Mouse (Mus musculus): ENCODE data around the gene Deaf1. TPM values are rescaled to one million over a fixed set of nuclear protein-coding genes. Genes with fewer than 3 reads are reported as not detected.

Deaf1 gene
- polyA plus RNA-seq, 1 experiment from 2014 or later = 34.3 TPM

DNA sequence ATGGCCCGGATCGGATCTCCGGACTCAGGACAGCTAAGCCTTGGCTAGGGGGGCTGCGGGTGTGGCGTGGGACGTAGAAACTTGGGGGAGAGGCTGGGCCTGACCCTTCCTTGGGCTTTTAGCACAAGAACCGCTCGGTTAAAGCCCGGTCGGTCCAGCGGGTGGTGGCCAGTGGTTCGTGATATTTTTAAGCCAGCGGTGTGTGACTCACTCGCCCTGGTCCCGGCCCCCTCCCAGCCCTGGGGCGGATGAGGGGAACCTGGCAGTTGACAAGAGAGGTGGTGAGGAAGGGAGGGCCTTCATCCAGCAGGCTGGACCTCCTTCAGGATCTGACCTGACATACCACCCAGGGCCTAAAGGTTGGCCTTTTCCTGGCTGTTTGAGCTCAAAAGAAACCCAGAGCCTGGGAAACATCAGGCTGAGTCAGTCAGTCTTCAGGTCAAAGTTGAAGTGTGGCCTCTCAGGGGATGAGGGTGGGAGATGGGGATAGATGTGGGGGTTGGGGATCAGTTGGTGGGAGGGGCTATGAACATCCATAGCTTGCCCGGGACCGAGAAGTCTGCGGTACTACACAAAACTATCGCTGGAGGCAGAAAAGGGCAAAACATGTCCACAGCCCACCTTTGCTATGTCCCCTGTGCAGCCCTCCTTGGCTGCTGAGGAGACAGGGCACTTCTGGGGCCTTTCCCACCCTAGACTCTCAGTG lies 11.9 kb upstream of the Deaf1 start:
- H3K27ac ChIP-seq (ENCODE audit: poor library complexity, severe bottlenecking) = no peak overlapping the region
- ATAC-seq (ENCODE audit: insufficient number of reproducible peaks, low FRiP score) = no peak
- H3K4me3 ChIP-seq = peak overlapping the region; percentile 31
- H3K27me3 ChIP-seq (replicated peaks) = peaks cover 36% of the 10 kb centered on the region
- peaks cover 8% of the 10 kb centered on the region for H3K4me1 ChIP-seq (replicated peaks)
- peak overlapping the region; percentile 65 for H3K4me2 ChIP-seq
- peak overlapping the region; percentile 53 for H3K9ac ChIP-seq
- H3K36me3 ChIP-seq = peaks cover 15% of the 10 kb centered on the region
- H3K9me3 ChIP-seq (replicated peaks) = no peaks in the 10 kb centered on the region
- 40% methylated on average over 20 of the region's 20 CpGs for WGBS

DNA sequence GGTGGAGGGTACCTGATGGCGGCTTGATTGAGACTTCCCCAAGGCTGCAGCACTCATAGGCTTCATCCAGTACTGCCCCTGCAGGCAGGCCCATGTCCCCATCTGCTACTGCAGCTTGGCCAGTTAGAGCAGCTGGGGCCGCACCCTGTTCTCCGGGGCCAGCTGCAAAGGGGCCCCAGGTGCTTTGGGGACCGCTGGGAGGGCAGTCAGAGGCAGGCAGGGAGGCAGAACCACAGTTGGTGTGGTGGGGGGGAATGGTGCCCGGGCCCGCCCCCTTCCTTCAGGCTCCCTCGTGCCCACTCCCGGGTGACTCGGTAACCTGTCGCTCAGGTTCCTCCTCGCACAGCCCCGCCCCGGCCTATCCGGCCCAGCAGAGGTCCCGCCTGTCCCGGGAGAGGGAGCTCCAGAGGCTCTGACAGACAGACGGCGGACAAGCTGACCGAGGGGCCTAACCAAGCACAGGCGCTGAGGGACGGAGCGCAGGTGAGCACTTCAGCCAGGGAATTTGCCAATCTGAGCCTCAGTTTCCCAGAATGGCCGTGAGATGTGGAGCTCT lies 11.2 kb upstream of the Deaf1 start, which contains the start of gene Eps8l2:
Gene Eps8l2, plus strand, starts transcription at position 305 of the 556 bp plus-strand sequence.
- peak within 1 kb of the TSS; percentile 65 for H3K4me2 ChIP-seq
- peaks cover 36% of the 10 kb centered on the region for H3K27me3 ChIP-seq (replicated peaks)
- no peaks in the 10 kb centered on the region for H3K9me3 ChIP-seq (replicated peaks)
- 3% methylated on average over 23 of the region's 23 CpGs for WGBS
- H3K36me3 ChIP-seq = peaks cover 21% of the 10 kb centered on the region
- H3K4me1 ChIP-seq (replicated peaks) = peaks cover 8% of the 10 kb centered on the region
- H3K9ac ChIP-seq = peak within 1 kb of the TSS; percentile 53
- peak within 1 kb of the TSS; percentile 31 for H3K4me3 ChIP-seq
- peak; percentile 51 for ATAC-seq (ENCODE audit: insufficient number of reproducible peaks, low FRiP score)
- no peak within 1 kb of the TSS for H3K27ac ChIP-seq (ENCODE audit: poor library complexity, severe bottlenecking)

DNA sequence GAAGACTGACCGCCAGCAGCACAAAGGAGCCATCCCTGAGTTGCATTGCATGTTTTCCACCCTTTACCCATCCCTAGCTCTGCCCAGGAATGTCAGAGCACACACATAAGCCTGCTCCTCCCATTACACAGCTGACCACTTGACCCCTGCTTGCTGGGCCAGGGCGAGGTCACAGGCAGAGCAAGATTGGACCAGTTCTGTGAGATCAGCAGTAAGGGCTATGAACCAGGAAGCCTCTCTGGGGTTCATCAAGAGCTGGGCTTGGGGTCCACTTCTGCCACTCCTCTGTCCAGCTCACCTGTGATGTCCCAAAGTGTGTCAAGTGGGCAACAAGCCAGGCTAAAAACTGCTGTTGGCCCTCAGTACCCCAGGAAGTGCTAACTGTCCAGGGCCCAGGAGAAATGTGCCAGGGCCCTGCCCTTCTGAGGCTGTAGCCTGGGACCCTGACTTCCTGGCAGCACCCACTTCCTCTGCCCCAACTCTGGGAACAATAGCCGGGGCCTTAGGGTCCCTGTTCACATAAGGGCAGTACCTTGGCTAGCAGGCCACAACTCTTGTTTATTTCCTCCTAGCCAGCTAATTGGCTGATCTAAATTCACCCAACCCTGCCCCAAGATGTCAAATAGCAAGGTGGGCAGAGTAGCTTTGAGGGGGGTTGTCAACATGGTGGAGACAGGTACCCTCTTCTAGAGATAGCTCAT lies 10.4 kb upstream of the Deaf1 start:
- H3K36me3 ChIP-seq = peaks cover 29% of the 10 kb centered on the region
- H3K9ac ChIP-seq = no peak overlapping the region
- H3K27me3 ChIP-seq (replicated peaks) = peaks cover 36% of the 10 kb centered on the region
- no peak overlapping the region for H3K4me3 ChIP-seq
- no peak overlapping the region for H3K27ac ChIP-seq (ENCODE audit: poor library complexity, severe bottlenecking)
- no peak overlapping the region for H3K4me2 ChIP-seq
- no peaks in the 10 kb centered on the region for H3K9me3 ChIP-seq (replicated peaks)
- ATAC-seq (ENCODE audit: insufficient number of reproducible peaks, low FRiP score) = no peak
- peaks cover 8% of the 10 kb centered on the region for H3K4me1 ChIP-seq (replicated peaks)
- 72% methylated on average over 3 of the region's 3 CpGs for WGBS

DNA sequence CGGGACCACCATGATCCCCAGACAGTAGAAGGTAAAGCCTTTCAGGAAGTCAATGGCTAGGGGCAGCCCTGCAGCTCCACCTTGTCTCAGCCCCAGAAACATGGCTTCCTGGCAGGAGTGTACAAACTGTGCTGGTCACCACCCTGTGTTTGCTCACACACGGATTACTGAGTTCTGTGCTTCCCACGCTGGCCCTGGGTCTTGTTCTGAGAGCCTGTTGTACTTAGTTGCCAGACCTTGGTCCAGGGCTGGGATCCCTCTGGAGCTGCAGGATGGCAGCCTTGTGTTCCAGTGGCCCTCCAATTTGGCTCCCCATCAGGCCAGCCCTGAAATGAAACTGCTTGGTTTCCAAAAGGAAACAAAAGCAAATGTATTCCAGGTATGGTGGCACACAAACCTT lies 8.8 kb upstream of the Deaf1 start:
- H3K36me3 ChIP-seq = peaks cover 37% of the 10 kb centered on the region
- ATAC-seq (ENCODE audit: insufficient number of reproducible peaks, low FRiP score) = no peak
- H3K4me1 ChIP-seq (replicated peaks) = peaks cover 8% of the 10 kb centered on the region
- H3K9me3 ChIP-seq (replicated peaks) = no peaks in the 10 kb centered on the region
- H3K27me3 ChIP-seq (replicated peaks) = peaks cover 27% of the 10 kb centered on the region
- no peak overlapping the region for H3K9ac ChIP-seq
- H3K4me2 ChIP-seq = no peak overlapping the region
- H3K4me3 ChIP-seq = no peak overlapping the region
- WGBS = 76% methylated on average over 3 of the region's 3 CpGs
- H3K27ac ChIP-seq (ENCODE audit: poor library complexity, severe bottlenecking) = no peak overlapping the region

DNA sequence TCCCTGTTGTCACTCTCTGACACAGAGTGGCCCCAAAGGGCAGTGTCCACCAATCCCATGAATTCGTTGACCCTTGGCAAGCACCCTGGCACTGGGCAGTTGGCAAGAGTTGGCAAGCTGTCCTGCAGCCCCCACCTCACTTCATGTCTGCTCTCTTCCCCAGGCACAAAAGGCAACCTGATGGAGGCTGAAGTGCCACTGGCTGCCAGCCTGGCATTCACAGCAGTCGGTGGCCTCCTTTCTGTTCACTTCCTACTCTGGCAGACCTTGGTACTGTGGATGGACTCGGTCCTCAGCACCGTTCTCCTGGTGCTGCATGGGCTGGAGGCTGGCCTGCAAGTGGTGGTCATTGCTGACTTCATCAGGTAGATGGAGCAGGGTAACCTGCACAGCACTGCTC lies 8.2 kb upstream of the Deaf1 start:
- H3K27ac ChIP-seq (ENCODE audit: poor library complexity, severe bottlenecking) = no peak overlapping the region
- 83% methylated on average over 4 of the region's 4 CpGs for WGBS

DNA sequence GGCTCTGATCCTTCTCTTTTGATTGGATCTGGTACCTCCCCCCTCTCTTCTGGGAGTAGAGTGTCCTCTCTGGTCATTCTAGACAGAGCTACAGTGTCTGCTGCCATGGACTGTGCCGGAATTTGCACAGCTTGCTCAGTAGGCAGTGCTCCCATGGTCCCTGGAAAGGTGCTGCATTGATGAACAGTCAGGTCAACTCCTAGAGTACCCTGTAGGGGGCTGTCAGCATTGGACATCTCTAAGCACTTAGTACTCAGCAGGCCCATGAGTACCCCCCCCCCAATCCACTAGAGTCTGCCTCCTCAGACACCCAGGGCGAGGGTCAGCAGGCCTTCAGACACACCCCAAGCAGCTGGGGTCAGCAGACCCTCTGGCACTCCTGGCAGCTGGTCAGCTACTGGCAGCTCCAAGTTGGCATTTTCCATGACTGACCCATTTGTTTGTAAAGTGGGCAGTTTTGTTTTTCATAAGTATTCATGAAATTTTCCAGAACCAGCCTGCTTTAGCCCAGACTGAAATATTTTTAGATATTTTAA lies 7.6 kb upstream of the Deaf1 start:
- Histone ChIP-seq H3K4me2 (no peak overlapping the region), H3K27ac (ENCODE audit: poor library complexity, severe bottlenecking) (no peak overlapping the region), H3K4me3 (no peak overlapping the region), H3K9ac (no peak overlapping the region), H3K36me3 (peaks cover 37% of the 10 kb centered on the region), H3K4me1 (replicated peaks) (peaks cover 8% of the 10 kb centered on the region), H3K27me3 (replicated peaks) (peaks cover 18% of the 10 kb centered on the region; the same call in 1 of the 2 replicates), H3K9me3 (replicated peaks) (no peaks in the 10 kb centered on the region)
- ATAC-seq (ENCODE audit: insufficient number of reproducible peaks, low FRiP score) = no peak
- 77% methylated on average over 2 of the region's 2 CpGs for WGBS

More for the DNA sequence above, 8.2 kb upstream of the Deaf1 start:
- no peak overlapping the region for H3K4me3 ChIP-seq
- no peak overlapping the region for H3K4me2 ChIP-seq
- peaks cover 21% of the 10 kb centered on the region; the same call in 1 of the 2 replicates for H3K27me3 ChIP-seq (replicated peaks)
- H3K9me3 ChIP-seq (replicated peaks) = no peaks in the 10 kb centered on the region
- H3K4me1 ChIP-seq (replicated peaks) = peaks cover 8% of the 10 kb centered on the region
- peaks cover 37% of the 10 kb centered on the region for H3K36me3 ChIP-seq
- ATAC-seq (ENCODE audit: insufficient number of reproducible peaks, low FRiP score) = no peak
- H3K9ac ChIP-seq = no peak overlapping the region

DNA sequence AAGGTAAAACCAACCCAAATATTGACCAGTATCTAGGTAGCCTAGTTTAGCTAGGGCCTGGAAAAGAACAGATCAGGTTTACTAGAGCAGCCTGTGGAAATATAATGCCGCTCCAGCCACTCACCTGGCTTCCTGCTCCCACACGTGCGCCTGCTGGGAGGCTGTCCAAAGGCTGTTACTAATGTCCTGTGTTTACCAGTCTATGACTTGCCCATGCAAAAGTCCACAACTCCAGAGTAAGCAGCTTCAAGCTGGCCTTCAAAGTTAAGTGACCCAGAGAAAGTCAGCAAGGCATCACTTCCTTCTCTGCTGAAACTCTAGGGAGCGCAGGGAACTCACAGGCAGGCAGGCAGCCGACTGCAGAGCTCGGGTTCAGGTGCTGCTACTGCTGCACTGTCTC lies 4.5 kb upstream of the Deaf1 start:
- no peak overlapping the region for H3K4me3 ChIP-seq
- no peak for ATAC-seq (ENCODE audit: insufficient number of reproducible peaks, low FRiP score)
- H3K27ac ChIP-seq (ENCODE audit: poor library complexity, severe bottlenecking) = no peak overlapping the region
- no peak overlapping the region for H3K9ac ChIP-seq
- peaks cover 5% of the 10 kb centered on the region for H3K4me1 ChIP-seq (replicated peaks)
- no peaks in the 10 kb centered on the region for H3K9me3 ChIP-seq (replicated peaks)
- H3K27me3 ChIP-seq (replicated peaks) = no peaks in the 10 kb centered on the region
- no peak overlapping the region for H3K4me2 ChIP-seq
- peaks cover 37% of the 10 kb centered on the region for H3K36me3 ChIP-seq
- 77% methylated on average over 6 of the region's 6 CpGs for WGBS

DNA sequence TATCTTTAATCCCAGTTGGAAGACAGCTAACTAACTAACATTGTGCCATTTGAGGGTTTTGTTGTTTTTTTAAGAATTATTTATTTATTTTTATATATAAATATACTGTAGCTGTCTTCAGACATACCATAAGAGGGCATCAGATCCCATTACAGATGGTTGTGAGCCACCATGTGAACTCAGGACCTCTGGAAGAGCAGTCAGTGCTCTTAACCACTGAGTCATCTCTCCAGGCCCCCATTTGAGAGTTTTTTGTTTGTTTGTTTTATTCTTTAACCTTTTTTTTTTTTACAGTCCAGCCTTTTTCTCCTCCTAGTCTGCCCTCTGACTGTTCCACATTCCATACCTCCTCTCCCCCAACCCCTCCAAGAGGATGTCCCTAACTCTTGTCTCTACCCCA lies 3.2 kb upstream of the Deaf1 start:
- peaks cover 18% of the 10 kb centered on the region for H3K4me1 ChIP-seq (replicated peaks)
- no peak overlapping the region for H3K27ac ChIP-seq (ENCODE audit: poor library complexity, severe bottlenecking)
- no peak overlapping the region for H3K9ac ChIP-seq
- ATAC-seq (ENCODE audit: insufficient number of reproducible peaks, low FRiP score) = no peak
- no peak overlapping the region for H3K4me3 ChIP-seq
- H3K4me2 ChIP-seq = no peak overlapping the region
- no peaks in the 10 kb centered on the region for H3K27me3 ChIP-seq (replicated peaks)
- H3K9me3 ChIP-seq (replicated peaks) = no peaks in the 10 kb centered on the region
- peaks cover 28% of the 10 kb centered on the region for H3K36me3 ChIP-seq

DNA sequence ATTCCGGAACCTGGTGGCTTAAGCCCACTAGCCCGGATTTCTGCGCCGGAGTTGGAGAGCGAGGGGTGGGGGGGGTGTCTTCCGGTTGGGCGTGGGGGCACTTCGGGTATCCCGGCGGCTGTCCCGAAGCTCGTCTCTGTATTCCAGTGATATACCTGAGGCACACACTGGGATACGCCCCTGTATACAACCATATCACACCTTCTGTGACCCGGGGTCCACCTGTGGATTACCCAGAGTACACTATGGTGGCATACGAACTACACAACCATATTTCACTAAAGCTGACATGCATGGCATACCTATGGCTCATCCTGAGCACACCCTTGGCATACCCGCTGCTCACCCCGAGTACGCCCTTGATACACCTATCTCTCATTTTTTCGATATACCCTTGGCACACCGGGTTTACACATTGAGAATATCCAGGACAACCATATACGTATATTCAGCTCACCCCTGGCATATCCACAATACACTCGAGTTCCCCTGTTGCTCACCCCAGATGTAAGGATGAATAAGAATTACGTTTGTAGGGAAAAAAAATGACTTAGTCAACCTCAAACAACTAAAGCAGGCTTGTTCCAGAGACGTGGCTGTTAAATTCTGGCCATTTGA lies 992 bp upstream of the Deaf1 start:
- H3K9me3 ChIP-seq (replicated peaks) = no peaks in the 10 kb centered on the region
- H3K4me3 ChIP-seq = peak overlapping the region; percentile 64
- H3K9ac ChIP-seq = peak overlapping the region; percentile 84
- peaks cover 22% of the 10 kb centered on the region for H3K36me3 ChIP-seq
- WGBS = 18% methylated on average over 24 of the region's 24 CpGs
- H3K4me1 ChIP-seq (replicated peaks) = peaks cover 20% of the 10 kb centered on the region
- H3K27me3 ChIP-seq (replicated peaks) = no peaks in the 10 kb centered on the region
- H3K27ac ChIP-seq (ENCODE audit: poor library complexity, severe bottlenecking) = peak overlapping the region; percentile 99
- peak; percentile 10; the same call in 1 of the 2 replicates for ATAC-seq (ENCODE audit: insufficient number of reproducible peaks, low FRiP score)
- H3K4me2 ChIP-seq = peak overlapping the region; percentile 98

DNA sequence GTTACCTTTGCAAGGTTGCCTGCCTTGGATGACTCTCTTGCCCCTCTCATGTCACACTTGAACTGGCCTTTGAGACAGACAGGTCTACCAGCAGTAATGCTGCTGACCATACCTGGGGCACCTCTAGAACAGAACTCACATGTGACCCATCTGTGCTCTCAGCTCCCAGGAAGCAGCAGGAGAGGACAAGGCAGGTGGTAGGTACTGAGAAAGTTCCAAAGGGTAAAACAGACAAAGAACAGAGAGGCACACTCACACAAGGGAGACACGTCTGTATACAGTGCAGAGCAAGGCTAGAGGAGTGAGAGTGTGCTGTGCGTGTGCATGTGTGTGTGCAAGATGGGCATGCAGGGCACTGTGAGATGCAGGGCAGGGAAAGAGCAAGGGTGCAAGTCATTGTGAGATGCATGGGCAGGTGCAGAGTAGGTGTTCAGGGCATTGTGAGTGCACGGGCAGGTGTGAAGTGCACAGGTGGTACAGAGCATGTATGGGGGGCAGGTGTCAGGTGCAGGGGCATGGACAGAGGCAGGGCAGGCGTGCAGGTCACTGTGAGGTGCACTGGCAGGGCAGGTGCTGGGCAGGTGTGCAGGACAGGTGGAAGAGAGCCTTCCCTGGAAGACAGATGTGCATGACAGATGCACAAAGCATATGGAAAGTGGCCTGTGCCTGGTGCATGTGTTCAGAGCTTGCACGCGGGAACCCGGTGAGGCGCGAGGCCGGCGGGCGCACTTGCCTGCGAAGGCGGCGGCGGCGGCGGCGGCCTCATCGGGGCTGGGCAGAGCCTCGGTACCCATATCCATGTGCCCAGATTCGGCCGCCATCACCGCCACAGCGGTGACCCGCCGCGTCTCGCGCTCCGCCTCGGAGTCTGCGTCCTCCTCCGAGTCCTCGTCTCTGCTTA lies 694 bp downstream of the Deaf1 start:
- Histone ChIP-seq H3K36me3 (peaks cover 25% of the 10 kb centered on the region), H3K9ac (peak overlapping the region; percentile 84), H3K27me3 (replicated peaks) (no peaks in the 10 kb centered on the region), H3K27ac (ENCODE audit: poor library complexity, severe bottlenecking) (peak overlapping the region; percentile 99), H3K4me3 (peak overlapping the region; percentile 64), H3K4me2 (peak overlapping the region; percentile 98), H3K9me3 (replicated peaks) (no peaks in the 10 kb centered on the region), H3K4me1 (replicated peaks) (peaks cover 20% of the 10 kb centered on the region)
- WGBS = 6% methylated on average over 35 of the region's 35 CpGs
- ATAC-seq (ENCODE audit: insufficient number of reproducible peaks, low FRiP score) = peak; percentile 29
